Mouse (Mus musculus): Measurements from ENCODE around the gene Slc6a21.

DNA sequence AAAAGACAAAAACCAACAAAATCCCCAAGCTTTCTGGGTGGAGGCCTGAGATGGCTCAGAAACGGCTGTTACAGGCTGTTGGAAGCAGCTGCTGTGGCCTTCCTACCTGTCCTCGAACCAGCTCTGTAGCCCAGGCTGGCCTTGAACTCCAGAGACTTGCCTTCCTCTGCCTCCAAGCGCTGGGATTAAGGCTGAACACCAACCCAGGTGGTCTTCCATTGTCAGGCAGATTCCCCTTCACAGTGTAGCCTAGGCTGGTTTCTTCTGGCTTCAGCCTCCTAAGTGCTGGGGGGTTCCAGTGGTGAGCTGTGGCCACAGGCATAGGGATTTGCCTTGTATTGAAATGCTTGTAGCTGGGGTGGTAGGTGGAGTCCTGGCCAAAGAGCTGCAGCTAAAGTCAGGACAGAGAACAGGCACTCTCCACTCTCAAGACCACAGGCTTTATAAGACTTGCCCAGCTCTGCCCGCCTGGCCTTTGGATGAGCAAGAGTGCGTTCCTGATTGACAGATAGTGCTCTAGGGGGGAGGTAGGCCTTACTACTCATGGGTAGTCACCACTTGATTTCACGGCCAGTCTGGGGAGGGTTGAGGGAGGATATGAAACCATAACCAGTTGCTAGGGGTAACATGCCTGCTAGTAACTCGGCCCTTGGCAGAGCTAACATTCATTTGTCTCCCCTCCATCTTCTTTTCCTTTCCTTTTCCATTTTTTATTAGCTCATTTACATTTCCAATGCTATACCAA lies 47.7 kb upstream of the Slc6a21 start:
- TF ChIP-seq CTCF (IDR thresholded peaks at IDR 0.05; ENCODE audit: extremely low read depth, insufficient read depth, low read length), result no peak
- no peak for TF ChIP-seq POLR2A (IDR thresholded peaks at IDR 0.05; ENCODE audit: extremely low read depth, insufficient read depth, low read length)

Measured in cortical plate, adult 2 months (tissue).